Mouse (Mus musculus) adipose tissue, adult 10 weeks (tissue): ENCODE data around the gene Rlbp1. TPM values are rescaled to one million over a fixed set of nuclear protein-coding genes. Genes with fewer than 3 reads are reported as not detected.

Source experiments
- polyA plus RNA-seq: library from polyadenylated mRNA; stranded (reverse); fragments of 350-450 nt; fragmentation: Illumina TruSeq; extraction: RNeasy Lipid Tissue Mini Kit (QIAGEN cat#74804); gene quantifications from one replicate; pipeline ENCODE4 v1.2.3, GENCODE M21; 2014; ENCODE audit warnings: low read depth, low replicate concordance

Rlbp1 gene
- polyA plus RNA-seq: not detected

GRCm38 (mm10) chr7:79386422-79387133 lies at the start of gene Rlbp1:
Rlbp1 (minus strand) TSS chr7:79387048.

GRCm38 (mm10) chr7:79391883-79392649 lies 5.2 kb upstream of the Rlbp1 start, which contains the start of gene Fanci:
Fanci (plus strand) TSS chr7:79391929.

Other genes with a start within 250 kb of the Rlbp1 start
- 2,471 TPM for gene Mfge8, start 238.0 kb downstream of the Rlbp1 start, polyA plus RNA-seq
- gene Abhd2, start 113.8 kb downstream of the Rlbp1 start, polyA plus RNA-seq: 411 TPM
- gene Fanci, start 4.9 kb upstream of the Rlbp1 start, polyA plus RNA-seq: 0.57 TPM
- 37.9 TPM for gene Polg, start 79.3 kb upstream of the Rlbp1 start, polyA plus RNA-seq
- gene Rhcg, start 230.6 kb upstream of the Rlbp1 start, polyA plus RNA-seq: 183 TPM